Mouse (Mus musculus) heart, embryonic 11.5 days (tissue): ENCODE data around the gene Exoc2. TPM values are rescaled to one million over a fixed set of nuclear protein-coding genes. Genes with fewer than 3 reads are reported as not detected.

Experiments
- ATAC-seq: fragments of 200-750 bp; cut with Nextera tagmentation; replicated peaks from 2 replicates; pipeline ENCODE4 v1.8.0; 2017; ENCODE audit warnings: moderate library complexity; ENCODE audit not compliant: insufficient number of reproducible peaks, low FRiP score, low TSS enrichment
- H3K27ac ChIP-seq: fragments of 300-500 bp; sonication (generic); 2 replicates; pipeline ENCODE4 v1.5.1; 2014; ENCODE audit warnings: mild to moderate bottlenecking, low read depth, low read length
- H3K27me3 ChIP-seq: fragments of 300-500 bp; sonication (generic); 2 replicates; pipeline ENCODE4 v1.6.1; 2014; ENCODE audit warnings: mild to moderate bottlenecking, low read length, mixed read lengths; ENCODE audit not compliant: control insufficient read depth, insufficient read depth
- H3K36me3 ChIP-seq: fragments of 300-500 bp; sonication (generic); 2 replicates; pipeline ENCODE4 v1.6.1; 2014; ENCODE audit warnings: mild to moderate bottlenecking, low read length, moderate library complexity, mixed read lengths; ENCODE audit not compliant: control insufficient read depth, insufficient read depth
- H3K4me1 ChIP-seq: fragments of 300-500 bp; sonication (generic); 2 replicates; pipeline ENCODE4 v1.6.1; 2014; ENCODE audit warnings: low read length; ENCODE audit not compliant: control insufficient read depth, insufficient read depth
- H3K4me2 ChIP-seq: fragments of 300-500 bp; sonication (generic); 2 replicates; pipeline ENCODE4 v1.6.1; 2014; ENCODE audit warnings: mild to moderate bottlenecking, moderate library complexity
- H3K4me3 ChIP-seq: fragments of 300-500 bp; sonication (generic); 2 replicates; pipeline ENCODE4 v1.5.1; 2014; ENCODE audit warnings: low read depth, low read length
- H3K9ac ChIP-seq: fragments of 300-500 bp; sonication (generic); 2 replicates; pipeline ENCODE4 v1.6.1; 2014; ENCODE audit warnings: mild to moderate bottlenecking, low read depth, low read length, moderate library complexity
- H3K9me3 ChIP-seq: fragments of 300-500 bp; sonication (generic); replicated peaks from 2 replicates; pipeline ENCODE4 v1.6.1; 2016; ENCODE audit warnings: low read length; ENCODE audit not compliant: control insufficient read depth
- WGBS: fragments of 180-500 bp; shearing (Covaris S2); extraction: QIAGEN DNeasy Blood & Tissue Kit; methylation state at CpG from one replicate; pipeline ENCODE4 v1.1.7; 2014; ENCODE audit not compliant: insufficient replicate concordance; 5-methylcytosine and 5-hydroxymethylcytosine counted together
- polyA plus RNA-seq: library from polyadenylated mRNA; unstranded; fragments of >200 nt; fragmentation: Nextera tagmentation; extraction: Ambion mirVana; gene quantifications from 2 replicates; pipeline ENCODE4 v1.2.1, GENCODE M21; 2014

The Exoc2 gene
- polyA plus RNA-seq, 1 experiment from 2014 or later = 25.8 TPM

DNA sequence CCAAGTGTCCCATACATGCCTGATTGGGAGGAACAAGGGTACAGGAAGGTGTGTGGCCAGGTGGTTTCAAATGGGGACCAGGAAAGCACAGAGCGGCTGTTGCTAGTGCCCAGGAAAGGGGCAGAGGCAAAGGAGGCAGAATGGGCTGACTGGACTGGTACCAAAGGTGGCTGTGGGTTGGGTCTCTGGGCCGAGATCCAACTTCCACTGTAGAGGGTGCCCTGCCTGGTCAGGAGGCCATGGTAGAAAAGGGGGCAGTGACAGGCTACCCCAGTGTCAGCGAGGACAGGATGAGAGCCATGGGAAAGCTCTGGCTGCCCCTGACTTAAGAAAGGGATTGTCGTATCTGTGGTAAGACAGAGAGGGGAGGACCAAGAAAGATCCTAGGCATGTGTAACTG lies 180.7 kb downstream of the Exoc2 start:
- Histone ChIP-seq H3K4me3 (no peak overlapping the region), H3K4me2 (no peak overlapping the region), H3K9ac (no peak overlapping the region), H3K27ac (no peak overlapping the region), H3K4me1 (no peaks in the 10 kb centered on the region), H3K36me3 (no peaks in the 10 kb centered on the region), H3K9me3 (no peaks in the 10 kb centered on the region), H3K27me3 (no peaks in the 10 kb centered on the region; the same call in 1 of the 2 replicates)
- WGBS = 78% methylated on average over 4 of the region's 4 CpGs
- ATAC-seq = no peak

DNA sequence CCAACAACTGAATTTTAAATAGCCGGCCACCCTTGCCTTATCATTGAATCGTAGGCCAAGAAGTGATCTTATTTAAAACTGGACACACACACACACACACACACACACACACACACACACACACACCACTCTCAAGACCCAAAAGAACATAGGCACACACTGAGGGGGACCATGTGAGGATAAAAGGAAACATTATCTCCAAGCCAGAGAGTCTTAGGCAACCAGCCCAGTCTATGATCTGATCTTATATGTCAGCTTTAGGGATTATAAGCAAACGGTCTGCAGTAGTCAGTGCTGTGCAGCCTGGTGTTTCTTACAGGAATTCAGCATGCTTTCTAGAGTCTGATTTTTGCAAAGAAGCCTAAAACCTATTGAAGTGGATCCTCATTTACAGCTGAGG lies 181.2 kb downstream of the Exoc2 start:
- H3K27me3 ChIP-seq = no peaks in the 10 kb centered on the region; the same call in 1 of the 2 replicates
- no peak overlapping the region for H3K4me3 ChIP-seq
- 61% methylated on average over 3 of the region's 3 CpGs for WGBS
- H3K4me2 ChIP-seq = no peak overlapping the region
- no peaks in the 10 kb centered on the region for H3K4me1 ChIP-seq
- H3K36me3 ChIP-seq = no peaks in the 10 kb centered on the region
- ATAC-seq = no peak
- no peak overlapping the region for H3K27ac ChIP-seq
- H3K9me3 ChIP-seq = no peaks in the 10 kb centered on the region
- no peak overlapping the region for H3K9ac ChIP-seq

DNA sequence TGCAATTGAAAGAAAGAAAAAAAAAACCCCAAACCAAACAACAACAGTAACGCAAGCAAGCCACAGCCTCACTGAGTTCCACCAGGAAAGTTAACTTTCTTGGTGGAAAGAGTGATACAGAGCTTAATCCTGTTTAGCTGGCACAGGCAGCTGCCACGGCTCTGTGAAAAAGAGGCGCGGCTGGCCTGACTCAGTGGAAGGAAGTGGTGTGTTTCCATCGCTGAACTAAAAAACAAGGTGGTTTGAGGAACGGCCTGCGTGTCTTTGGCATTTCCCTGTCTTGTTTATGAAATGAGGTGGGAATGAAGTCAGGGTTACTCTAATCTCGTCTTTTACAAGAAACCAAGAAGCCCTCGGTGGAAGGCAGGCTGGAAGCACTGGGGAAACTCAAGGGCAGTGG lies 181.6 kb downstream of the Exoc2 start:
- no peak overlapping the region for H3K27ac ChIP-seq
- no peaks in the 10 kb centered on the region; the same call in 1 of the 2 replicates for H3K27me3 ChIP-seq
- H3K9ac ChIP-seq = no peak overlapping the region
- WGBS = 55% methylated on average over 9 of the region's 9 CpGs
- H3K9me3 ChIP-seq = no peaks in the 10 kb centered on the region
- H3K36me3 ChIP-seq = no peaks in the 10 kb centered on the region
- H3K4me3 ChIP-seq = no peak overlapping the region
- no peak overlapping the region for H3K4me2 ChIP-seq
- peaks cover under 1% of the 10 kb centered on the region; the same call in 1 of the 2 replicates for H3K4me1 ChIP-seq
- ATAC-seq = no peak

DNA sequence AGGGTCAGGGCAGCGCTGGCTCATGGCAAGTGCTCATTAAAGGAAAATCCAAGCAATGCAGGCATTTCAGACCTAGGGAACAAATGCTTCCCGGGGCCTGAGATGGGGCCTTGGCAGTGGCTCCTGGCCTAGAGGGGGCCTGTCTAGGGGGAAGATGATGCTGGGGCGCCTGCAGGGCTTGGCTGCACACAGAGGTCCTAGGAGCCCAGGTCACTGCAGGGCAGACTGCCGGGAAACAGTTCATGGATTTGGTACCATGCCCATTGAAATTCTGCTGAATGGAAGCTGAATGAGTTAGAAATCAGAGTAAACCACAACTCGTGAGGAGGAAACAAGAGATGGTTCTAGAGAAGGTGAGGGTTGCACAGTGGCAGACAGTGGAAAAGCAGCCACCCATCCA lies 183.9 kb downstream of the Exoc2 start:
- Histone ChIP-seq H3K4me3 (no peak overlapping the region), H3K36me3 (no peaks in the 10 kb centered on the region), H3K4me2 (no peak overlapping the region), H3K27me3 (no peaks in the 10 kb centered on the region), H3K27ac (no peak overlapping the region), H3K9me3 (no peaks in the 10 kb centered on the region), H3K9ac (no peak overlapping the region), H3K4me1 (peaks cover 6% of the 10 kb centered on the region; the same call in 1 of the 2 replicates)
- ATAC-seq = no peak
- WGBS = 79% methylated on average over 5 of the region's 5 CpGs

DNA sequence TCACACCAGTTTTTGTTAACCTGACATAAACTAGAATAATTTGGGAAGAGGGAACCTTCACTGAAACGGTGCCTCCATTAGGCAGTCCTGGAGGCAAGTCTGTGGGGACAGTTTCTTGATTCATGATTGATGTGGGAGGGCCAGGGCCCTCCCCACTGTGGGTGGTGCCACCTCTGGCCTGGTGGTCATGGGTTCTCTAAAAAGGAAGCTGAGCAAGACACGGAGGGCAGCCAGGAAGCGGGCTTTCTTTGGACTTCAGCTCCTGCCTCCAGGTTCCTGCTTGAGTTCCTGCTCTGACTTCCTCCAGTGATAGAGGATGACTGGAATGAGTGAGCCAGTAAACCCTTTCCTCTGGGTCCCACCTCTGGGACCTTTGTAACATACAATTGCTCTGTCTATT lies 185.5 kb downstream of the Exoc2 start:
- Histone ChIP-seq H3K9me3 (no peaks in the 10 kb centered on the region), H3K27me3 (no peaks in the 10 kb centered on the region), H3K9ac (no peak overlapping the region), H3K4me2 (no peak overlapping the region), H3K4me1 (peaks cover 6% of the 10 kb centered on the region; the same call in 1 of the 2 replicates), H3K36me3 (no peaks in the 10 kb centered on the region), H3K27ac (no peak overlapping the region), H3K4me3 (no peak overlapping the region)
- ATAC-seq = no peak
- WGBS = 73% methylated on average over 3 of the region's 3 CpGs

DNA sequence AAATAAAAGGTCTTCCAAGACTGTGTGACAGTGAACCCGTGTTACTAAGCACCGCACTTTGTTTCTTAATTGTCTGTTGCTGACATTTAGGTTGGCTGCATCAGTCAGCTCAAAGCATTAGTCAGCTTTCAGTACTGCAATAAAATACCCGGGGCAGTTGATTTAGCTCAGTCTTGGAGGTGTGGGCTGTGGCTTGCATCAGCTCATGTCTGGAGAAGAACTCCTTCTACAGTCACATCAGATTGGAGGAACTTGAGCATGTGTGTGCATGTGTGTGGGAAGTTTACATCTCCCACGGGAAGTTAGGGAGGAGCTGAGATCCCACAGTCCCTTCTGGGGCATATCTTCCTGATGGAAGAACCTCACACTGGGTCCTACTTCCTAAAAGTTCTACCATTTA lies 185.9 kb downstream of the Exoc2 start:
- Histone ChIP-seq H3K4me3 (no peak overlapping the region), H3K4me2 (no peak overlapping the region), H3K27me3 (no peaks in the 10 kb centered on the region), H3K27ac (no peak overlapping the region), H3K9ac (no peak overlapping the region), H3K36me3 (no peaks in the 10 kb centered on the region), H3K9me3 (no peaks in the 10 kb centered on the region), H3K4me1 (peaks cover 6% of the 10 kb centered on the region; the same call in 1 of the 2 replicates)
- 87% methylated on average over 4 of the region's 4 CpGs for WGBS
- ATAC-seq = no peak

DNA sequence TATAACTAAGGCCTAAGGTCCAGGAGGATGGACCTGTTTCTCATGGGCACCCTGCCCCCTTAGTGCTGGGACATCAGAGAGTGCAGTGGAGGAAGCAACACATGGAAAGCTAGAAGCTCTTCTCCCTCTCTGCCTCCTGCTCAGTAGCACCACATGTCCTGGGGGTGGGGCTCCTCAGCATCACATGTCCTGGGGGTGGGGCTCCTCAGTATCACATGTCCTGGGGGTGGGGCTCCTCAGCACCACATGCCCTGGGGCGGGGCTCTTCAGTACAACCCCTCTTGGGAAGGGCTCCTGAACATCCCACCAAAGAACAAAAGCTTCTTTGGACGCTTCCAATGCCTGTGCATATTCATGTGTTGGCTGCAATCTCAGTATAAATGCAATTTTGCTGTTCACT lies 186.3 kb downstream of the Exoc2 start:
- peaks cover 7% of the 10 kb centered on the region for H3K4me1 ChIP-seq
- no peaks in the 10 kb centered on the region for H3K36me3 ChIP-seq
- no peak overlapping the region for H3K4me2 ChIP-seq
- 75% methylated on average over 2 of the region's 2 CpGs for WGBS
- H3K4me3 ChIP-seq = no peak overlapping the region
- H3K9me3 ChIP-seq = no peaks in the 10 kb centered on the region
- no peak overlapping the region for H3K9ac ChIP-seq
- no peak overlapping the region for H3K27ac ChIP-seq
- H3K27me3 ChIP-seq = no peaks in the 10 kb centered on the region
- ATAC-seq = 0 out of 2 replicates have a peak, but pooled peaks have one; percentile 35

DNA sequence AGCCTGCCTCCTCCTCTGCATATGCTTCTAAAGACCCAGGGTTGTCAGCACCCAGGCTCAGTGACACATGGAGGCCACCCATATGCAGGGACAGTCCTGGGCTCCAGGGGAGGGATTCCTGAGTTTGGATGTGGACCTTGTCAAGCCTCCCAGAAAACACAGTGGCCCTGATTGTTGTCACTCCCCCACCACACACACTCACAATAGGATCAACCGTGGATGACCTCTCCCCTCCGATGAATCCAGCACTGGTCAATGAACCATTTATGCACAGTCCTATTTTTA lies 186.9 kb downstream of the Exoc2 start:
- no peaks in the 10 kb centered on the region for H3K9me3 ChIP-seq
- no peaks in the 10 kb centered on the region for H3K27me3 ChIP-seq
- H3K4me2 ChIP-seq = no peak overlapping the region
- peaks cover 11% of the 10 kb centered on the region for H3K4me1 ChIP-seq
- WGBS = 36% methylated on average over 2 of the region's 2 CpGs
- ATAC-seq = no peak; the same call in 1 of the 2 replicates
- no peaks in the 10 kb centered on the region for H3K36me3 ChIP-seq
- no peak overlapping the region for H3K4me3 ChIP-seq
- H3K9ac ChIP-seq = no peak overlapping the region
- H3K27ac ChIP-seq = no peak overlapping the region

DNA sequence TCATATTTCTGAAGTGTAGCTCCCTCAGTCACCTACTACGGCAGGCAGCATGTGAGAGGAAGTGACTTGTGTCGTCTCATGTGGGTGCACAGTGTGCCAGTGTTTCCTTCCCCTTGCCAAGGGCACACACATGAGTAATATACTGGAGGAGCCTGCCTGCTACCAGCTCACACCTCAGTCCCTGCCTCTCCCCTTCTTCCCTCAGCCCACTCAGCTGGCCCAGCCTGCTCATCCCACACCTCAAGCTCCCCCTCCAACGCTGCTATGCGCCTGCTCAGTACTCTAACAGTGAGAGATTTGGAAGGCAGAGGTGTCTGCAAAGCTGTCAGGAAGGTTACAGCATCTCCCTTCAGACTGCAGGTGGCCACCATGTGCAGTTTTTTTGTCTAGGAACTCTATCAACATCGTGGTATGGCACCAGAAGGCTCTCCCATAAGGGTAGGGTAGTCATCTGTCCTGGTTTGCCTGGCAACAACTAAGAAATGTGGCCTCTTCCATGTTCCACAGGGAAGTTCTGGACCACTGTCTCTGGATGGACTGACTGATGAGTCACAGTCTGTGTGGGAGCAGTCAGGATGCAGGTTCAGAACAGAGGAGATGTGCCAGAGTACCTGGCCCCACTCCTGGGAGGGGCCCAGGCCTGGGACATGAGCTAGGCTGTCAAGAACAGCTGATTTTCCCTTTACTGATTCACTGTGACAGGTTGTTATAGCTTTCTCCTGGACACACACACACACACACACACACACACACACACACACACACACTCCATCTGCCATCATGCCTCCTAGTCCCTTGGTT lies 187.5 kb downstream of the Exoc2 start:
- H3K27ac ChIP-seq = no peak overlapping the region
- WGBS = 65% methylated on average over 5 of the region's 5 CpGs
- H3K9me3 ChIP-seq = no peaks in the 10 kb centered on the region
- H3K9ac ChIP-seq = no peak overlapping the region
- no peak for ATAC-seq
- H3K4me1 ChIP-seq = peaks cover 15% of the 10 kb centered on the region
- H3K27me3 ChIP-seq = no peaks in the 10 kb centered on the region
- no peak overlapping the region for H3K4me2 ChIP-seq
- no peak overlapping the region for H3K4me3 ChIP-seq
- H3K36me3 ChIP-seq = no peaks in the 10 kb centered on the region
